Mouse (Mus musculus): ENCODE measurements around the gene Ccn2.

- TF ChIP-seq CTCF (conservative IDR thresholded peaks at IDR 0.05; ENCODE audit: low read length): no peak
- TF ChIP-seq POU5F1 (IDR thresholded peaks at IDR 0.05; ENCODE audit: borderline replicate concordance, low read length): no peak
- peak; percentile 44; the same call in 1 of the 2 replicates for TF ChIP-seq NANOG (IDR thresholded peaks at IDR 0.05; ENCODE audit: borderline replicate concordance, low read length)
Measured at GRCm38 (mm10) chr10:24558366-24558765, 36.9 kb upstream of the Ccn2 start.
